Mouse (Mus musculus): ENCODE data around the gene Clta. TPM values are rescaled to one million over a fixed set of nuclear protein-coding genes. Genes with fewer than 3 reads are reported as not detected.
"Not testable (repeated sequence)": the region's sequence is repeated elsewhere in the genome, so short reads cannot be mapped to it uniquely, and the experiment has no call there.

Gene Clta
- total RNA-seq, 2 experiments from 2014 or later: 108 TPM

GRCm38 (mm10) chr4:44024241-44024640, 20.0 kb downstream of the Clta start:
- peak; percentile 1 for DNase-seq

DNA sequence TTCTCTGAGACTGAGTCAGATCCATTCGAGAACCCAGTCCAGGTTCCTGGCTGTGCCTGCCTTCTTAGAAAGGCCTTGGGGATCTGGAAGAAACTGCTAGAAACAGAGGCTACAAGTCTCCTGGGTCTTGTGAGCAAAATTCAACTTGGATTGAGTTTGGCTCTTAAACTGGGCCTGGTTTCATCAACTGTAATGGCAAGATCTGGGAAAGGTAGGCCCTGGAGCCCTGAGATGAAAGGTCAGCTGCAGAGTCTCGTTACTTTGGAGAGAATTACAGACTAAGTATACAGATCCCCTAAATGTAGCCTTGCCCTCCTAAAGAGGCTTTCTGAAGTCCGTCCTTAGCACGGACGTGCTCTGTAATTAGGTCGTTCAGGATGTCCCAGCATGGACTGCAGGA, 21.3 kb downstream of the Clta start:
- no peak for DNase-seq

DNA sequence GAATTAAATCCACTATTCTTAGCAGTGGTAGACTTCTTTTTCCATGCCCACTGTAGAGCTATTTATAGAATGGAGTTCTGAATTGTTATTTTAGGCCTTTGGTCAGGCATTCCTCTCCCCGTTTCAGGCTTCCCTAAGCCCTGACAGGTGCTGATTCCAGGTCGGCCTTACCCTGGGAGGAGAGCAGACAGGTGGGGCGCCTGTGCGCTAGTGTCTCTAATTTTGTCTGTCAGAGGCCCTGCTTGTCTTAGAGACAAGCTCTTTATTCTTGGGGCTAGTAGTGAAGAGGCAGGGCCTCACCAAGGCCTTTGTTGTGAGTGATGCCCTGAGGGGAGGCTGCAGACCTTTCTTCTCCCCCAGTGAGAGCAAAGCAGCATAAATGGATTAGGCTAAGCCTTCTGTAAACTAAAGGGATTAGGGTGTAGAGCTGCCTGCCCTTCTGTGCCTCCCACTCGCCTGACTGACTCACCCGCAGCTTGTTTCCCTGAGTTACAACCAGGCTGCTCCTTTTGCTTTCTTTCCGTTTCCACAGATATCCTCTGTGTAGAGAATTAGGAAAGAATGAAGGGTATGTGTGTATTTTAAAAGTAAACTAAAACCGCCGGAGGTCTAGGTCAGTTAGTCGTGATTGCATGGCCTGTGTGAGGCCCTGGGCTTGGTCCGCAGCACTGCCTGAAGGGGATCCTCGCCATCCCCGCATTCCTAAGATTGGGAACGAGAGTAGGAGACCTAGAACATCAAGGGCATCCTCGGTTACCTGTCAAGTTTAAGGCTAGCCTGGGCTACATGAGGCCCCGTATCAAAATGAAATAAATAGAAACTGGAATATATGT, 24.3 kb downstream of the Clta start:
- DNase-seq: peak; percentile 23

- peak; percentile 55 for DNase-seq
Measured at GRCm38 (mm10) chr4:44029661-44030066, 25.4 kb downstream of the Clta start.

DNA sequence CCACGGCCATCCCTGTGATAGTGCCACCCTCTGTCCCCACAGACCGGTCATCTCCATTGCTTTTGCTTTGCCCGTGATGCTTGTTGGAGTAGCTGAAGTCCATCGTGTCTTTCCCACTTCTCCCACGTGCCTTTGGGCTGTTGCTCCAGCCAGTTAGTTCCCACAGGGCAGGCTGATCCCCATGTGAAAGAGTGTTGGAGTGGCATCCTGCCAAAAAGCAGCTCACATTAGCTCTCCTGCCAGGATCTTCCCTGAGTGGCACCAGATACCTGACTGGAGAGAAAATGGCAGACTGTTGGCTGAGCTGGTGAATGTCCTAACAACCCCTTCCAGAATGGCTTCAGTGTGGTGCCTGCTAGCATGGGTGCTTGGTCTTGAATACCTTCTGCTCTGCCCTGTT, 27.3 kb downstream of the Clta start:
- DNase-seq: peak; percentile 65

- DNase-seq: no peak
Measured at GRCm38 (mm10) chr4:44036455-44036854, 32.2 kb downstream of the Clta start.

GRCm38 (mm10) chr4:44040802-44041201, 36.5 kb downstream of the Clta start:
- no peak for DNase-seq

GRCm38 (mm10) chr4:44042429-44042828, 38.2 kb downstream of the Clta start:
- DNase-seq: no peak

- not testable (repeated sequence) for DNase-seq
Measured at GRCm38 (mm10) chr4:44043182-44043581, 38.9 kb downstream of the Clta start.

DNA sequence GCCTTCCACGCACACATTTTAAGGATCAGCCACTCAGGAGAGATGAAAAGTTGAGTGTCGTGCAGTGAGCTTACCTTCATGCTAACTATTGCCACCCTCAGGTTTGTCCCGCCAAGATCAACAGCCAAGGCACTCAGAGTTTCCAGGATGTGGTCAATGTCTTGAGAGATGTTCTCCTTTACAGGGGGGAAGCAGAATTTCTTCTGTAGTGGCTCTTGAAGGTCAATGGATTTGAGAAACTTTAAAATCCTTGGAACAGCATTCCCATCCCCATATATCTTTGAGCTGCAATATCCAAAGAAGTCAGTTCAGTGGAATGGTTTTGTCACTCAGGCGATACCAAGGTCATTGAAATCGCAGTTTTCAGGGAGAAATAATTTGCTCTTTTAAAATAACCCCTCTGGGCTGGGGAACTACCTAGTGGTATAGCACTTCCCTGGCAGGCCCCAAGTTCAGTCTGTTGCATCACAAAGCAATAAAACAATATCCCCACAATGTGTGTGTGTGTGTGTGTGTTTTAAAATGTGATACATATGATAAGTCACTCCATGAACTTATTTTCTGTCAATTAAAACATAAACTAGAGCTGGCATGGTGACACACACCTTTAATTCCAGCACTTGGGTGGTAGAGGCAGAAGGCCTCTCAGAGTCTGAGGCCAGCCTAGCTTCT, 40.6 kb downstream of the Clta start:
- DNase-seq: no peak

- no peak for DNase-seq
Measured at GRCm38 (mm10) chr4:44046066-44046465, 41.8 kb downstream of the Clta start.

DNA sequence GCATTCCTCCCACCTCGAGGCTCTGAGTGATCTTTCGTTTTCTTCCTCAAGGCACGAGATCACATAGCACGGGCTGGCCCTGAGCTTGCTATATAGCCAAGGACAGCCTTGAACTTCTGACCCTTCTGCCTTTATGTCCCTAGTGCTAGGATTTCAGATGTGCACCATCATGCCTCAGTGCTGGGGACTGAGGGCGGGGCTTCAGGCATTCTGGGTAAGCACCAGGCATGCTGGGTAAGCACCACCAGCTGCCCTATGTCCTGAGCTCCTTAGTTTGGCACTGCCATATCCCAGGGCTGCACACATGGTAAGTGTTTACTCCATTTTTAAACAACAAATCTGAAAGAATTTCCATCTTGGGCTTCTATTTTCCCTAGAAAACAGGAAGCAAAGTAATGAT, 45.6 kb downstream of the Clta start:
- DNase-seq: no peak

GRCm38 (mm10) chr4:44059674-44060073, 55.4 kb downstream of the Clta start:
- no peak for DNase-seq

DNA sequence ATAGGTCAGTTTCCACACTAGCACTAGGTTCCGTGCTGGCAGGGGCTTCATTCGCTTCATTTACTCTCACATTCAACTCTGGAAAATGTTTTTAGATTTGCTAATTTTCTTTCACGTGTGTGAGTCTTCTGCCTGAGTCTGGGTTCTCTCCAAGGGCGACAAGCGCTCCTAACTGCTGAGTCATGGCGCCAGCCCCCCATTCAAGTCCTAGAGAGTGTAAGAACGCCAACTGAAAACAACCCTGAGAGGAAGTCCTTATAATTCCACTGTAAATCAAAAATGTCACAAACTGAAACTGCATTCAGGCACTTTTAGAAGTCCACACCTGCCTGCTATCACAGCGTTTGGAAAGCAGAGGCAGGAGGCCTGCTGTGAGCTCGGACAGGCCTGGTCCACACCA, 57.8 kb downstream of the Clta start:
- DNase-seq: no peak

DNA sequence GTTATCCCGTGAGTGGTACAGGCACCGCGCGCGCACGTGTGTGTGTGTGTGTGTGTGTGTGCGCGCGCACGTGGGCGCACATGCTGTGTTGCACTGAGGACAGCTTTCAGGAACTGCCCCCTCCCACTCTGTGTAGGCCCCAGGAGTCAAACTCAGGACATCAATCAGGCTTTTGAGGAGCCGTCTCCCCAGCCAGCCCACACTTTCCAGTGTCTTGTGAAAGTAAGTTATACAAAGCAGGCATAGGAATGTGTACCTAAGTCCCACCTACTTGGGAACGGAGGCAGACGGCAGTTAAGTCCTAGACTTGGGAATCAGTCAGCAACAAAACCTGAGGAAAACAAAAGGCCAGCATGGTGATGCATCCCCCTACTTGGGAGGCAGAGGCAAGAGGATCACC, 58.6 kb downstream of the Clta start:
- DNase-seq: no peak

- DNase-seq: peak; percentile 96
Measured at GRCm38 (mm10) chr4:44065355-44066025, 61.2 kb downstream of the Clta start.

- no peak for DNase-seq
Measured at GRCm38 (mm10) chr4:44066891-44067290, 62.6 kb downstream of the Clta start.

DNA sequence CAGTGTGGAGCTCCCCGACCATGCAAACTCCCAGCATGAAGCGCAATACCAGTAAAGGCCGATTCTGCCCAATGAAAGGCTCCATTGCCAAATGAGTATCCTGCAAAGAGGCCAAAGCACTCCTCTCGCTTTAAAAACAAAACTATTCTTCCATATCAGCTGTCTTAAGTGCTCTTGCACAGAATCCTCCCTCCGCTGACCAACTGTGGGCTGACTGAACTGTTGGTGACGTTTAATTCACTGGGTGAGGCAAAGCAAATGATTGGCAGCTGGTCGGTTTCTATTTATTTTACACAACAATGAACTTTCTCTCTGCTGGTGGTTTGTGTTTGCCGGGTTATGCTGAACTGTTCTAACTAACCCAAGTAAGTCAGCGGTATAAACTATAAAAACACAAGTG, 64.5 kb downstream of the Clta start:
- DNase-seq: peak; percentile 32

DNA sequence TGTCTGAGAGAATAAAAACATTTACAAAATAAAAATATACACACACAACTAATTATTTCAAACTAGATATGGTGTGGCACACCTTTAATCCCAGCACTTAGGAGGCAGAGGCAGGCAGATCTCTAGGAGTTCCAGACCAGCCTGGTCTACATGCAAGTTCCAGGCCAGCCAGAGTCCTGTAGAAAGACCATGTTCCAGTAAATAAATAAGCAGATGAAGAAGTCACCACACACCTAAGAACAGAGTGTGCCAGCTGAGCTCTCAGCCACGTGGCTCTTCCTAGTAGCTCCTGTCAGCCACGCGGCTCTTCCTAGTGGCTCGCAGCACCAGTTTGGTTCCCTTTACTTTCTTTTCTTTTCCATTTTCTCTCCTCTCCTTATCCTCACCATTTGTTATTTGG, 65.2 kb downstream of the Clta start:
- no peak for DNase-seq

DNA sequence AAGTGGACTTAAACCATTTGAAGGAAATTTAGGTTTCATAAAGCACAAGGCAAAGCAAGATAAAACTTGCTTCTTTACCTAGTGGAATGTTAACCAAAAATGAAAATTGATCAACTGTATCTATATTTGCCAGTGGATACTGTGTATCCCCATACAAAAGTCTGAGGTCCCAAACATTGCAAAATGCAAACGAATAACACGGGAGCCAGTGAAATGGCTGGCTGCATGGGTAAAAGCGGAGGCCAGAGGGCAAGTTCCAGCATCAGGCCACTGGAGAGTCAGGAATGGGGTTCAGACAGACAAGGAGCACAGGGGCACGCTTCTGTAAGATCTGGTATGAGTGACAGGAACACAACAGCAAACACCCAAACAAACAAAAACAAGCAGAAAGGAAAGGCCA, 66.4 kb downstream of the Clta start:
- DNase-seq: no peak

DNA sequence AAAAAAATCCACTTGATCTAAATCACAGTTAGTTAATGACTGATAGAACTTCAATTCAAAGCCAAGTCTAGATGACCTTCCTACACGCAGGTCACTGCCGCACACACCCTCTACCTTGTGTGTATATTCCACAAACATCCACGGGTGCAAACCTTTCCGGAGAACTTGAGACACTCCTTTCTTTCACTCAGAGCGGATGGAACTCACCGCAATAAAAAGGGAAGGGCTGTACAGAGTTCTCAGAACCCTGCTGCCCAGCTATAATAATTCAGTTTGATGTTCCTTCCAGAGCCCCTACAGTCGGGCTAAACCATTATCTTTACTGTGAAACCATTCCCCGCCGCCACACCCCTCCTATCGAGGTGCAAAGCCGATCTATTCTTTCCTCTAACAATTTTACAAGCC, 67.5 kb downstream of the Clta start:
- DNase-seq: no peak

GRCm38 (mm10) chr4:44072146-44072872, 68.1 kb downstream of the Clta start:
- peak; percentile 93 for DNase-seq
